Mouse (Mus musculus) erythroblast, embryonic 14.5 days (primary cell): ENCODE data around the gene Slc9a8. TPM values are rescaled to one million over a fixed set of nuclear protein-coding genes. Genes with fewer than 3 reads are reported as not detected.

Experiments
- H3K27me3 ChIP-seq: 2 replicates; pipeline ENCODE4 v1.6.1; 2012; ENCODE audit warnings: inconsistent platforms; ENCODE audit not compliant: control insufficient read depth
- H3K36me3 ChIP-seq: 2 replicates; pipeline ENCODE4 v1.6.1; 2012; ENCODE audit warnings: mild to moderate bottlenecking, inconsistent platforms; ENCODE audit not compliant: control insufficient read depth
- H3K4me1 ChIP-seq: 2 replicates; pipeline ENCODE4 v1.6.1; 2012; ENCODE audit warnings: inconsistent platforms; ENCODE audit not compliant: control insufficient read depth
- H3K4me3 ChIP-seq: replicated peaks from 2 replicates; pipeline ENCODE3; 2012; ENCODE audit warnings: moderate library complexity, mild to moderate bottlenecking, inconsistent platforms
- H3K9me3 ChIP-seq: 2 replicates; pipeline ENCODE4 v1.6.1; 2012; ENCODE audit warnings: low read length, inconsistent platforms, mixed read lengths; ENCODE audit not compliant: control insufficient read depth
- GATA1 ChIP-seq: IDR thresholded peaks from 2 replicates; pipeline ENCODE4 v1.6.1; 2012; ENCODE audit warnings: low read length, inconsistent platforms, mixed read lengths
- TAL1 ChIP-seq: IDR thresholded peaks from 3 replicates; pipeline ENCODE4 v1.6.1; 2012; ENCODE audit warnings: low read length, inconsistent platforms, mixed read lengths
- polyA plus RNA-seq: library from polyadenylated mRNA; stranded (reverse); fragments of >175 nt; gene quantifications from 2 replicates; pipeline ENCODE4 v1.2.3, GENCODE M21; 2012

Gene Slc9a8
- polyA plus RNA-seq, 1 experiment = 0.95 TPM

DNA sequence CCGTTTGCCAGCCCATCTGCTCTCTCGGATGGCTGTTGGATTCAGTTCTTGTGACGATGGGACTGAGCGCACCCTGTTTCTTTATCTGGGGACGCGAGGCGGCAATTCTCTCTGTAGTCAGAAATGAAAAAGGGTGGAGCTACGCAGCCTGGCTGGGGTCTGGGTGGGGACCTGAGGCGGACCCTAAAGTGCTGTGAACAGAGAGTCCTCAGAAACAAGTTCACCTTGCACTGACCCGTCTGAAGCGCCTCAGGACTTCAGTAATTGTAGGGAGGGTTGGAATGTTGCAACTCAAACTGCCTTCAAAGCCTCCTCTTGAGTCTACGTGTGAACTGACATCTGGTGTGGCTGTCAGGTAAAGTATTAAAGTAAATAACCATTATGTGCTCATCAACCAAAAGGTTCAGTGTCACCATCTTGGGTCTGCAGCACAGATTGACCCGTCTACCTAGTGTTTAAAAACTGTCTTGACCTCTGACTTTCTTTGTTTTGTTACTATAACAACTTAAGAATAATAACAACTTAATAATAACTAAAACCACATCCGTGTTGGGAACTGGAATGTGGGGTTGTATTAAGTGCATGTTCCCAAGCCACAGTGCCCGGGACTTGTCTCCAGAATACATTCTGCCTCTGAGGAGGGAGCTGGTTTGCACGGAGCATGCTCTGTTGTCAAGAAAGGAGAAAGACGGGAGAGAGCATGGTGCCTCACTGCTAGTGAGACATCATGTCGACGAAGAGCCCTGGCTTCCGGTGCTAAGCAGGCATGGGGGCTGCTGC, 16.2 kb upstream of the Slc9a8 start:
- TF ChIP-seq TAL1 (no peak), GATA1 (no peak)
- H3K27me3 ChIP-seq = no peaks in the 10 kb centered on the region
- H3K36me3 ChIP-seq = no peaks in the 10 kb centered on the region

DNA sequence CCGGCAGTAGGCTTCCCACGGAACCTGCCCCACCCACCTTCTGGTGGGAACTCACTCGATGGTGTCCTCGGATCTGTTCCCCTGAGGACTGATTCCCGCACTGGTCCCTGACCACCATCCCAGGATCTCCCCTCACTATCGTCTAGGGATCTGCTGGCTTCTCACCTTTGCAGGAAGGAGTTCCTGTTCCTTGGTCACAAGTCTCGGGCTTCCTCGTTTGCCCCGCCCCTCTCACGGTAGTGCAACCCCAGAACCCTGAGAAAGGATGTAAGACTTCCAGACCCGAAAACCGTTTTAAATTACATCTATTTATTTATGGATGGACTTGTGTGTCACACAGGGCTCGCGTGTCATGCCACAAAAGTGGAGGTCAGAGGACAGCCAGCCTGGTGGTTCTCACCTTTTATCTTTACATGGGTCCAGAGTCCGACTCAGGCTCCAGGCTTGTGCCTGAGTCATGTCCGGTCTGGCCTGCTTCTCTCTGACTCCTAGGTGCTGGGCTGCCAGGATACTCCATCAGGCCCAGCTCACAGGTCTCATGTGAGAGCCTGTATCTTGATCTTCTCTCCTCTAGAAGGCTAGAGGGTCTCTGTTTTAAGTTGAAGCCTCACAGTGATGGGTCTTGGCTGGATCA, 14.1 kb upstream of the Slc9a8 start:
- Histone ChIP-seq H3K9me3 (peaks cover 4% of the 10 kb centered on the region; the same call in 1 of the 2 replicates), H3K36me3 (no peaks in the 10 kb centered on the region), H3K27me3 (no peaks in the 10 kb centered on the region), H3K4me1 (no peaks in the 10 kb centered on the region), H3K4me3 (no peak overlapping the region)
- TF ChIP-seq GATA1 = no peak
- no peak for TF ChIP-seq TAL1

More for the DNA sequence above, 16.2 kb upstream of the Slc9a8 start:
- H3K4me3 ChIP-seq = no peak overlapping the region
- H3K4me1 ChIP-seq = no peaks in the 10 kb centered on the region
- H3K9me3 ChIP-seq = peaks cover 4% of the 10 kb centered on the region; the same call in 1 of the 2 replicates

DNA sequence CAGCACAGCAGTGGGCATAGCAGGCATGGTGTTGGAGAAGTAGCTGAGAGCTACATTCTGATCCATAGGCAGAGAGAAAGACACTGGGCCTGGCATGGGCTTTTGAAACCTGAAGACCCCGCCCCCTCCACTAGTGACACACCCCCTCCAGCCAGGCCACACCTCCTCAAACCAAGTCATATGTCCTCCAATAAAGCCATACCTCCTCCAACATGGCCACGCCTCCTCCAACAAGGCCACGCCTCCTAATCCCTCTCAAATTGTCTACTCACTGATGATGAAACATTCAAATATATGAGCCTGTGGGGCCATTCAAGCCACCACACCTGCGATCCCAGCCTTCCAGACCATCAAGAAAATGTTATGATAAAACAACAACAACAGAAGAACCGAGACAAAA, 7.1 kb upstream of the Slc9a8 start:
- peaks cover 3% of the 10 kb centered on the region; the same call in 1 of the 2 replicates for H3K9me3 ChIP-seq
- H3K27me3 ChIP-seq = no peaks in the 10 kb centered on the region
- H3K36me3 ChIP-seq = no peaks in the 10 kb centered on the region
- TF ChIP-seq TAL1 (no peak), GATA1 (no peak)
- H3K4me3 ChIP-seq = no peak overlapping the region
- H3K4me1 ChIP-seq = peaks cover 6% of the 10 kb centered on the region

DNA sequence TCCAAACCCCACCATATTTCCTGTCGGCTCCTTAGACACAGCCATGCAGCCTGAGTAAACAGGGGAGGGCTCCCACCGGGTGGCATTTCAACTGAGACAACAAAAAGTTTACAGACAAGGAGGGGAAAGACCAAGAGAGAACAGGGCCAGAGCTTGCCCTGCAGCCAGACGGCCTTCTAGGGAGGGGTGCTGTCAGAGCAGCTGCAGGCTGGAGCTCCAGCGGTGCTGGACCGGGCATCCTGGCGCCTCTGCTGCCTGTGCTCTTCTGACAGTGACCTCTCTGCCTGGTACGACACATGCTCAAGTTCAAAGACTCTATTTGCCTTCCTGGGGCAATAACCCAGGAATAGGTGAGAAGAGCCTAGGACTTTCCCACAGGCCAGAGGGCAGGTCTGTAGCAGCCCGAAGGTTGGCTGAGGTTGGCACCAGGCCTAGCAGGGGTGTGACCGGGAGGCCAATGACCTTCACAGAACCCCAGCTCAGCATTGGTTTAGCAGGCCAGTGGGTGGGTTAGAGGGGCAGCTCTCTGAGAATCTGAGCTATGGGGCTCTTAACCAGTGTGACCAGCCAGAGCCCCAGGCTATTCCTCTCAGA, 5.4 kb upstream of the Slc9a8 start:
- Histone ChIP-seq H3K4me3 (no peak overlapping the region), H3K27me3 (no peaks in the 10 kb centered on the region)

DNA sequence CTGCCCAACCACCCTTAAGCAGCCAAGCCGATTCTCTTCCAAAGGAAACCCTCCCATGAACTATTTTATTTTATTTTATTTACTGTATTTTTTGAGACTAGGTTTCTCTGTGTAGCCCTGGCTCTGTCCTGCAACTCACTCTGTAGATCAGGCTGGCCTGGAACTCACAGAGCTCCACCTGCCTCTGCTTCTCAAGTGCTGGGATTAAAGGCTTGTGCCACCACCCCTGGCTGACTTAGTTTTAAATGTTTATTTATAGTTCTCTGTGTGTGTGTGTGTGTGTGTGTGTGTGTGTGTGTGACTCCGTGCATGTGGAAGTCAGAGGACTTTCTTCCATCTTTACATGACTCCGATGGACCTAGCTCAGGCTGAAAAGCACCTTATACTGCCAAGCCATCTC, 4.5 kb upstream of the Slc9a8 start:
- Histone ChIP-seq H3K4me3 (no peak overlapping the region), H3K36me3 (no peaks in the 10 kb centered on the region), H3K27me3 (no peaks in the 10 kb centered on the region), H3K4me1 (peaks cover 24% of the 10 kb centered on the region), H3K9me3 (peaks cover 3% of the 10 kb centered on the region; the same call in 1 of the 2 replicates)
- TF ChIP-seq TAL1 (no peak), GATA1 (no peak)

More for the DNA sequence above, 5.4 kb upstream of the Slc9a8 start:
- TF ChIP-seq TAL1 (no peak), GATA1 (no peak)
- H3K36me3 ChIP-seq = no peaks in the 10 kb centered on the region
- peaks cover 3% of the 10 kb centered on the region; the same call in 1 of the 2 replicates for H3K9me3 ChIP-seq
- H3K4me1 ChIP-seq = peaks cover 22% of the 10 kb centered on the region

DNA sequence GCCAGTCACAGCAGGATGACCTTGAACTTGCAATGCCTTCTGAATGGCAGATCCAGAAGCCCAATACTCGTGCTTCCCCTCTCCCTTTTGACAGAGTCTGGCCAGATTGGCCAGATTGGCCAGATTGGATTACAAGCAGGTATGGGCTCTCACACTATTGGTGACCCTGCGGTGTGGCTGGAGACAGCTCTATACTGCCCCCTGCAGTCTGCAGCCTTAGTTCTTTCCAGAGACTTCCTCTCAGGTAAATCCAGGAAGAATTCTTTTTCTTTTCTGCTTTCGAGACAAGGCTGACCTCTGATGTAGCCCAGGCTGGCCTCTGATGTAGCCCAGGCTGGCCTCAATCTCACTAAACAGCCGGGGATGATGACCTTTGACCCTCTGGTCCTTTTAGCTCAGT, 3.8 kb upstream of the Slc9a8 start:
- Histone ChIP-seq H3K4me3 (no peak overlapping the region), H3K4me1 (peaks cover 30% of the 10 kb centered on the region), H3K27me3 (no peaks in the 10 kb centered on the region), H3K9me3 (peaks cover 3% of the 10 kb centered on the region; the same call in 1 of the 2 replicates), H3K36me3 (peaks cover 3% of the 10 kb centered on the region; the same call in 1 of the 2 replicates)
- TF ChIP-seq GATA1 (no peak), TAL1 (no peak)

DNA sequence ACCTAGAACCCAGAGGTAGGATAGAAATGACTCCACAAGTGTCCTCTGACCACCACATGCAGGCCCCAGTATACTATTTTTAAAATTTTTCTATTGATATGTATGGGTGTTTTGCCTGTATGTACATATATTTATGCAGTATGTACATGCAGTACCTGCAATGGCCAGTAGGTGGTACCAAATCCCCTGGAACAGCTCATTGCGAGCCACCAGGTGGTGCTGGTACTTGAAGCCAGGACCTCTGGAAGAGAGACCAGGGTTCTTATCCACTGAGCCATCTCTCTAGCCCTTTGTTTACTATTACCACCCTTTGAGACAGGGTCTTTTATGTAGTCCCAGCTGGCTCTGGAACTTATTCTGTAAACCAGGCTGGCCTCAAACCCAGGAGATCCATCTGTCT, 2.3 kb upstream of the Slc9a8 start:
- Histone ChIP-seq H3K27me3 (no peaks in the 10 kb centered on the region), H3K4me3 (no peak overlapping the region), H3K9me3 (peaks cover 3% of the 10 kb centered on the region; the same call in 1 of the 2 replicates), H3K36me3 (peaks cover 18% of the 10 kb centered on the region), H3K4me1 (peaks cover 45% of the 10 kb centered on the region)
- no peak for TF ChIP-seq TAL1
- TF ChIP-seq GATA1 = peak; percentile 58

DNA sequence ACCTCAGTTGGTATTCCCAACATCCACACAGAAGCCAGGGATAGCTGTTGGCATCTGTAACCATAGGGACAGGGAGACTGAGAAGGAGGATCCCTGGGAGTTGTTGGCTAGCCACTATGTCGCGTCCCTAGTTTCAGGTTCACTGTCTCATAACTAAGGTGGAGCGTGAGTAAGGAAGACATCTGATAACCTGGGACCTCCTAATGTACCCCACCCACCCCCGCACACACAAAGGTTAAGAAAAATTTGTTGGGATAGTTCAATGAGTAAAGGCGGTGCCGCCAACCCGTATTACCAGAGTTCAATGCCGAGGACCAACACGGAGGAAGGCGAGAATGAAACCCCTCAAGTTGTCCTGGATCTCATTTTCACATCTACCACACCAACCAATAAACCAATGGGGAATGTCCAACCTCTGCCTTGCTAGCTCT, 686 bp upstream of the Slc9a8 start:
- Histone ChIP-seq H3K4me3 (peak overlapping the region; percentile 92), H3K4me1 (peaks cover 62% of the 10 kb centered on the region), H3K9me3 (peaks cover 3% of the 10 kb centered on the region; the same call in 1 of the 2 replicates), H3K36me3 (peaks cover 35% of the 10 kb centered on the region), H3K27me3 (no peaks in the 10 kb centered on the region)
- TF ChIP-seq GATA1 (no peak), TAL1 (no peak)

DNA sequence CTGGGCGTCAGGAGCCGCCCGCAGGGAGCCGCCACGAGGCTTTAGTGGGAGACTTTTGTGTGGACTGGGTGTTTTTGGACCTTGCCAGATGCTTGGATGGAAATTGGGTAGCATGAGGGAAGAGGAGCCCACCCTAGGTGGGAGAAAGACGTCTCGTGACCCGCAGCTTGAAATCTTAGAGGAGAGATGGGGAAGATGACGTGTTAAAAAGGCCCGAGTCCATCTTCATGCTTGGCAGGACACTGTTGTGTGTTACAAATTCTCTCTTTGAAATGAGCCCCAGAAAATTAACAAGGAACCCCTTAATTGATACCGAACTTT, 598 bp downstream of the Slc9a8 start:
- Histone ChIP-seq H3K4me1 (peaks cover 70% of the 10 kb centered on the region), H3K36me3 (peaks cover 48% of the 10 kb centered on the region), H3K4me3 (peak overlapping the region; percentile 92), H3K9me3 (peaks cover 3% of the 10 kb centered on the region; the same call in 1 of the 2 replicates), H3K27me3 (no peaks in the 10 kb centered on the region)
- TF ChIP-seq TAL1 (no peak), GATA1 (no peak)
